Mouse (Mus musculus) myocyte (in vitro differentiated cells): ENCODE results near the gene Galnt18. TPM values are rescaled to one million over a fixed set of nuclear protein-coding genes. Genes with fewer than 3 reads are reported as not detected.

ENCODE experiments used
- H3K27me3 ChIP-seq: one replicate; pipeline ENCODE4 v1.6.1; 2011; ENCODE audit not compliant: control insufficient read depth, insufficient read depth, insufficient read length
- H3K36me3 ChIP-seq: one replicate; pipeline ENCODE4 v1.6.1; 2011; ENCODE audit not compliant: control insufficient read depth, insufficient read depth
- H3K4me2 ChIP-seq: one replicate; pipeline ENCODE4 v1.6.1; 2011; ENCODE audit warnings: low read depth, control low read depth
- H3K4me3 ChIP-seq: one replicate; pipeline ENCODE4 v1.5.1; 2011; ENCODE audit warnings: mild to moderate bottlenecking, control low read depth, moderate library complexity
- H3K79me2 ChIP-seq: one replicate; pipeline ENCODE4 v1.6.1; 2011; ENCODE audit not compliant: control insufficient read depth, insufficient read depth
- H3ac ChIP-seq: one replicate; pipeline ENCODE4 v1.6.1; 2011; ENCODE audit not compliant: control insufficient read depth, insufficient read length
- CEBPB ChIP-seq: IDR thresholded peaks from 2 replicates; pipeline ENCODE4 v1.6.1; 2011; ENCODE audit warnings: mild to moderate bottlenecking, moderate library complexity; ENCODE audit not compliant: poor library complexity, insufficient read depth, severe bottlenecking
- E2F4 ChIP-seq: IDR thresholded peaks from one replicate; pipeline ENCODE4 v1.6.1; 2011; ENCODE audit warnings: mild to moderate bottlenecking, control low read depth, moderate library complexity; ENCODE audit not compliant: insufficient read depth
- MAX ChIP-seq: IDR thresholded peaks from one replicate; pipeline ENCODE4 v1.6.1; 2011; ENCODE audit warnings: low read depth, mild to moderate bottlenecking, control low read depth
- MYOD1 ChIP-seq, 3 experiments: IDR thresholded peaks; one replicate each; pipeline ENCODE4 v1.6.1; 2011; ENCODE audit warnings: control low read depth in 2 of 3, low read depth in 2 of 3, mild to moderate bottlenecking in 2 of 3, moderate library complexity in 1 of 3; ENCODE audit not compliant: insufficient read length in 2 of 3, control insufficient read depth in 1 of 3
- MYOG ChIP-seq, 3 experiments: IDR thresholded peaks; one replicate each; pipeline ENCODE4 v1.6.1; 2011; ENCODE audit warnings: control low read depth in 2 of 3, low read depth in 2 of 3, mild to moderate bottlenecking in 2 of 3; ENCODE audit not compliant: insufficient read length in 2 of 3, control insufficient read depth in 1 of 3, insufficient read depth in 1 of 3
- POLR2A ChIP-seq: IDR thresholded peaks from one replicate; pipeline ENCODE4 v1.6.1; 2011; ENCODE audit warnings: low read depth, mild to moderate bottlenecking, control low read depth, moderate library complexity; ENCODE audit not compliant: insufficient read length
- POLR2AphosphoS2 ChIP-seq: IDR thresholded peaks from one replicate; pipeline ENCODE4 v1.6.1; 2011; ENCODE audit warnings: low read depth, control low read depth; ENCODE audit not compliant: insufficient read length
- REST ChIP-seq: IDR thresholded peaks from one replicate; pipeline ENCODE4 v1.6.1; 2011; ENCODE audit warnings: mild to moderate bottlenecking, control low read depth, moderate library complexity; ENCODE audit not compliant: insufficient read depth, insufficient read length
- SRF ChIP-seq: IDR thresholded peaks from one replicate; pipeline ENCODE4 v1.6.1; 2011; ENCODE audit warnings: low read depth; ENCODE audit not compliant: control insufficient read depth, insufficient read length
- TCF12 ChIP-seq: IDR thresholded peaks from one replicate; pipeline ENCODE4 v1.6.1; 2011; ENCODE audit warnings: mild to moderate bottlenecking, control low read depth; ENCODE audit not compliant: poor library complexity, insufficient read depth, severe bottlenecking
- TCF3 ChIP-seq: IDR thresholded peaks from one replicate; pipeline ENCODE4 v1.6.1; 2011; ENCODE audit warnings: low read depth, control low read depth; ENCODE audit not compliant: insufficient read length
- USF1 ChIP-seq: IDR thresholded peaks from one replicate; pipeline ENCODE4 v1.6.1; 2011; ENCODE audit warnings: low read depth, mild to moderate bottlenecking, control low read depth, moderate library complexity
- polyA plus RNA-seq: library from polyadenylated mRNA; unstranded; fragments of >200 nt; fragmentation: generic; extraction: Trizol; gene quantifications from one replicate; pipeline ENCODE4 v1.2.1, GENCODE M21; 2012; ENCODE audit warnings: missing spikeins

The Galnt18 gene
- polyA plus RNA-seq, 1 experiment: 16.4 TPM

DNA sequence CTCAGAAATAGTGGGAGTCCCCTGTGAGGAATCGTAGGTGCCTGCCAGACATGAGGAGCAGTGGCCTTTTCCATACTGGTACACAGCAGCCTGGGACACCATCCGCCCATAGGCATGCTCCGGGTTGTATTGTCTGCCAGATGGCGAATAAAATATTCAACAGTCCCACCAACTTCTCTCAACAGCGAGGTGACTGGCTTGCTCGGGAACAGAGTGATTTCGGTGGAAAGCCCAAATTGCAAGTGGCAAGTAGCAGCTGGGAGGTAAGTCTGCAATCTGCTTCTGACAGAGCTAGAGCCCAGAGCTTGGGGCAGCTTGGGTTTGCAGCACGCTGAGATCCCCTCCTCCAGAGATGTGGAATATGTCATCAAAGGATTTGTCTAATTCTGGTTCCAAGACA is 5.7 kb upstream of the Galnt18 start:
- H3K79me2 ChIP-seq: no peaks in the 10 kb centered on the region
- no peaks in the 10 kb centered on the region for H3K27me3 ChIP-seq
- no peak for TF ChIP-seq MAX
- TF ChIP-seq TCF3: no peak
- no peak for TF ChIP-seq POLR2A
- TF ChIP-seq E2F4: no peak
- TF ChIP-seq TCF12: no peak
- no peak for TF ChIP-seq MYOG (IDR thresholded peaks at IDR 0.05; ENCODE audit: control insufficient read depth in 1 of 3, insufficient read depth in 1 of 3, insufficient read length in 2 of 3, low read depth in 2 of 3)
- no peak for TF ChIP-seq MYOD1 (IDR thresholded peaks at IDR 0.05; ENCODE audit: control insufficient read depth in 1 of 3, insufficient read length in 2 of 3, low read depth in 2 of 3)
- no peak overlapping the region for H3K4me3 ChIP-seq
- no peak overlapping the region for H3ac ChIP-seq
- no peaks in the 10 kb centered on the region for H3K36me3 ChIP-seq
- no peak overlapping the region for H3K4me2 ChIP-seq

DNA sequence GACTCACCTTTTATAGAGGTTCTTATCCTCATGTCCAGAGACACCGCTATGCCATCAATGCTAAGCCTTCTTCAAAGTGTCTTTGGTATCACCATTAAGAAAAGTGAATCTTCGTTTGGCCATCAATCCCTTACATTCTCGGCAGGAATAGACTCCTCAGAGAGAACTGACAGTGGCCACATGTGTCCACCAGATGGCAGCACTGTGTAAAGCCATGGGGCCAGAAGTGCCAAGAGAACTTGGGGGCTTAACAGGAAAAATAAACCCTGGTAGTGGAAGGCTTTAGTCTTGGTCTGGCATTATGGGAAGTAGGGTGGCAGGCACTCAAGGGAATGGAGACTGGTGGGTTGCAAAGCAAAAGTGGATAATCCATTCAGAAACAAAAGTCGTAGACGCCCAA is 2.3 kb upstream of the Galnt18 start:
- TF ChIP-seq CEBPB (no peak), SRF (no peak), REST (no peak), TCF3 (no peak), USF1 (no peak)
- H3K4me3 ChIP-seq: no peak overlapping the region
- no peak overlapping the region for H3K4me2 ChIP-seq
- no peaks in the 10 kb centered on the region for H3K27me3 ChIP-seq
- no peaks in the 10 kb centered on the region for H3K36me3 ChIP-seq
- H3K79me2 ChIP-seq: no peaks in the 10 kb centered on the region
- no peak overlapping the region for H3ac ChIP-seq

DNA sequence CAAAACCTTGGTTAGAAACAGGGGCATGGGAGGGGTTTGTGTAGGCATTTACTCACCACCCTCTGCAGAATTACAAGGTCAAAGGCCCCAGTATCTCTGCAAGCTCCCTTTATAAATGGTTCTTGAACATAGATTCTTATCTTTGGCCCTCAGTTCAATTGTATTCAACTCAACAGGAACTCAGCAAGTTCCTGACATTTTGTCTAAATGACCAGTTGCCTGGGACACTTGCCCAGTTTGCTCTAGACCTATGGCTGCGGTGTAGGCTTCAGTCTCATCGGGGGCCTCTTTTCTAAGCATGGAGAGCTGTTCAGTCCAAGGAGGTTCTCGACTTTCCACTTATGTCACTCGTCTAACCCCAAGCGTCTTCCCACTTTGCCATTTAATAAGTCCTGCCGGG is 1.5 kb upstream of the Galnt18 start:
- no peak overlapping the region for H3K4me2 ChIP-seq
- H3K79me2 ChIP-seq: no peaks in the 10 kb centered on the region
- H3K4me3 ChIP-seq: no peak overlapping the region
- H3K27me3 ChIP-seq: no peaks in the 10 kb centered on the region
- no peaks in the 10 kb centered on the region for H3K36me3 ChIP-seq
- TF ChIP-seq MAX (no peak), E2F4 (no peak), MYOD1 (IDR thresholded peaks at IDR 0.05; ENCODE audit: control insufficient read depth in 1 of 3, insufficient read length in 2 of 3, low read depth in 2 of 3) (no peak), REST (no peak), MYOG (IDR thresholded peaks at IDR 0.05; ENCODE audit: control insufficient read depth in 1 of 3, insufficient read depth in 1 of 3, insufficient read length in 2 of 3, low read depth in 2 of 3) (no peak), TCF3 (no peak), POLR2A (no peak), TCF12 (no peak), POLR2AphosphoS2 (no peak), SRF (no peak)
- H3ac ChIP-seq: no peak overlapping the region

DNA sequence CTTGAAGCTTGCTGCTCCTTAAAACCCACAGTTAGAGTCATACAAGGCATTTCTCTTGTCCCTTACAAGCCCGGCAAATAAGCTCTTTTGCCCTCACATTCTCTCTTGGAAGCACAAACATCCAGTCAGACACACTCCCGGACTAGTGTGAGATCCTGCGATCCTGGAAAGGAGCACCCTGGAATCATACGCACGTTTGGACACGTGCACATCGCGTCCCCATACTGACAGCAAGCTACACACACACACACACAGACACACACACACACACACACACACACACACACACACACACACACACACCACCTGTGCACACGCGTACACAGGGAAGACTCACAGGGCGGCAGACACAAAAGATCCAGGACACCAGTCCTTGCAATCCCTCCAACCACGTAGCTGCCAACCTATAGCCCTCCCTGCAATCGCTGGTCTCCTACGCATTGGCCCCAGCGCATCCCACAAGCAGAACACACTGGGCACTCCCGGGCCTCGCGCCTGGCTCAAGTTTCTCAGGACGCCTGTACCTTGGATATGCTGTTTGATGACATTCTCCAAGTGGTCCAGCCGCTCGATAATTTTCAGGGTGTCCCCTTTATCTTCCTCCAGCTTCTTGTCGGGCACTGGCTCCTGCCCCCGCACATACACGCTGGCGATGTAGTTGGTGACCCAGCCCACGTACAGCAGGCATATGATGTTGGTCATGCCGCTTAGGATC is 831 bp downstream of the Galnt18 start:
- no peaks in the 10 kb centered on the region for H3K79me2 ChIP-seq
- H3K4me3 ChIP-seq: peak overlapping the region; percentile 30
- H3K4me2 ChIP-seq: peak overlapping the region; percentile 86
- H3ac ChIP-seq: no peak overlapping the region
- no peaks in the 10 kb centered on the region for H3K27me3 ChIP-seq
- TF ChIP-seq MAX (no peak), SRF (no peak), CEBPB (no peak), MYOG (IDR thresholded peaks at IDR 0.05; ENCODE audit: control insufficient read depth in 1 of 3, insufficient read depth in 1 of 3, insufficient read length in 2 of 3, low read depth in 2 of 3) (no peak), TCF3 (no peak), MYOD1 (IDR thresholded peaks at IDR 0.05; ENCODE audit: control insufficient read depth in 1 of 3, insufficient read length in 2 of 3, low read depth in 2 of 3) (no peak), POLR2AphosphoS2 (no peak), USF1 (no peak), POLR2A (no peak), REST (no peak), TCF12 (no peak), E2F4 (no peak)
- no peaks in the 10 kb centered on the region for H3K36me3 ChIP-seq

- no peak for TF ChIP-seq MYOD1 (IDR thresholded peaks at IDR 0.05; ENCODE audit: control insufficient read depth in 1 of 3, insufficient read length in 2 of 3, low read depth in 2 of 3)
- TF ChIP-seq TCF12: no peak
- TF ChIP-seq SRF: no peak
- no peak for TF ChIP-seq REST
- TF ChIP-seq MAX: no peak
- TF ChIP-seq E2F4: no peak
- TF ChIP-seq CEBPB: no peak
- TF ChIP-seq POLR2AphosphoS2: no peak
- TF ChIP-seq MYOG (IDR thresholded peaks at IDR 0.05; ENCODE audit: control insufficient read depth in 1 of 3, insufficient read depth in 1 of 3, insufficient read length in 2 of 3, low read depth in 2 of 3): no peak
- no peak for TF ChIP-seq TCF3
- no peak for TF ChIP-seq POLR2A
- no peak for TF ChIP-seq USF1
- Histone ChIP-seq H3K4me2 (peak overlapping the region; percentile 86), H3K4me3 (peak overlapping the region; percentile 30), H3ac (no peak overlapping the region), H3K36me3 (no peaks in the 10 kb centered on the region), H3K79me2 (no peaks in the 10 kb centered on the region), H3K27me3 (no peaks in the 10 kb centered on the region)
These were observed 1.6 kb downstream of the Galnt18 start for GRCm38 (mm10) chr7:111778212-111778611.
